17 mouse cellular contexts compared by ENCODE assay signal in the genomic region with DNA sequence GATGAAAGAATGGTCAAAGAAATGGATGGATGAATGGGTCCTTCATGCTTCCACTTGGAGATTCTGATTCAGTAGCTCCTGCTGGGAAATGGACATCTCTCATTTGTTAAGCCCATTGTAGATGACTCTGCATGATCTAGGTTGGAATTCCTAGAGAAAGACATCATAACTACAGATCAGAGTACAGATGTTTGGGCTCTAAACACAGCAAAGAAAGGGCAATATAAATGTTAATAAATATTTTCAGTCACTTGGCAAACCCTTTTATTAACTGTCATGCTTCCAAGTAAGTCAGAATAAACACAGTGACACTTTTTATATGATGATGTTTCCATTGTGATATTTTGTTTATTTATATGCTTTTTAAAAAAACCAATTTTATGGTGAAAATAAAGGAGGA.
"Had no signal": no experiment of that assay in that cellular context is flagged by ENCODE, and none has a peak within 500 bp of the region (broad histone marks: within the 10 kb centered on the region; RNA-seq: fewer than 3 reads in every experiment).

No protein-coding gene starts in this region.

- H3K4me1 ChIP-seq: kidney, embryonic 15.5 days; limb, embryonic 12.5 days; limb, embryonic 15.5 days had no signal

- ATAC-seq: inflammation-experienced regulatory T-cells, adult 6 months; liver, postnatal 0 days had no signal

- DNase-seq: kidney, postnatal 14 days; kidney, postnatal 4 days; left cerebral cortex, postnatal 4 days; liver, postnatal 0 days; lung, postnatal 4 days; midbrain, embryonic 14.5 days; thymus, adult 2 months; thymus, postnatal 14 days; thymus, postnatal 4 days had no signal

- H3K36me3 ChIP-seq: kidney, embryonic 15.5 days; limb, embryonic 12.5 days; limb, embryonic 15.5 days had no signal

- H3K9me3 ChIP-seq: kidney, embryonic 15.5 days; limb, embryonic 12.5 days; limb, embryonic 15.5 days had no signal

- H3K27ac ChIP-seq: hindbrain, postnatal 0 days; kidney, embryonic 15.5 days; limb, embryonic 12.5 days; limb, embryonic 15.5 days; liver, embryonic 14.5 days had no signal

- H3K4me2 ChIP-seq: kidney, embryonic 15.5 days; limb, embryonic 12.5 days; limb, embryonic 15.5 days; liver, embryonic 11.5 days; midbrain, embryonic 11.5 days had no signal

- H3K9ac ChIP-seq: kidney, embryonic 15.5 days; limb, embryonic 12.5 days; limb, embryonic 15.5 days; liver, embryonic 14.5 days; liver, postnatal 0 days had no signal

- H3K27me3 ChIP-seq: kidney, embryonic 15.5 days; limb, embryonic 12.5 days; limb, embryonic 15.5 days had no signal

- H3K4me3 ChIP-seq: kidney, embryonic 15.5 days; limb, embryonic 12.5 days; limb, embryonic 15.5 days had no signal
